Comparison of ENCODE assay signal across 25 mouse cellular contexts in genomic region chr11:110968901-110969300, GRCm38 (mm10). TPM values are rescaled to one million over a fixed set of nuclear protein-coding genes. Genes with fewer than 3 reads are reported as not detected.
"Had no signal": no experiment of that assay in that cellular context is flagged by ENCODE, and none has a peak within 500 bp of the region (broad histone marks: within the 10 kb centered on the region; RNA-seq: fewer than 3 reads in every experiment).

No protein-coding gene starts in this region.

- H3K4me1 ChIP-seq: heart, embryonic 13.5 days; heart, embryonic 15.5 days; hindbrain, embryonic 13.5 days; hindbrain, embryonic 15.5 days; limb, embryonic 13.5 days; limb, embryonic 15.5 days; liver, embryonic 12.5 days had no signal

- ATAC-seq: forebrain, postnatal 0 days; hindbrain, postnatal 0 days; intestine, embryonic 16.5 days; liver, embryonic 12.5 days had no signal

- H3K9ac ChIP-seq: forebrain, postnatal 0 days; heart, embryonic 13.5 days; heart, embryonic 15.5 days; hindbrain, embryonic 13.5 days; hindbrain, embryonic 15.5 days; limb, embryonic 13.5 days; limb, embryonic 15.5 days; liver, embryonic 12.5 days; liver, embryonic 14.5 days had no signal

- H3K27ac ChIP-seq: heart, adult 2 months; heart, embryonic 13.5 days; heart, embryonic 15.5 days; hindbrain, embryonic 13.5 days; hindbrain, embryonic 15.5 days; hindbrain, postnatal 0 days; limb, embryonic 13.5 days; limb, embryonic 15.5 days; liver, embryonic 12.5 days; liver, embryonic 14.5 days had no signal

- H3K27me3 ChIP-seq: heart, embryonic 13.5 days; heart, embryonic 15.5 days; hindbrain, embryonic 13.5 days; hindbrain, embryonic 15.5 days; limb, embryonic 13.5 days; limb, embryonic 15.5 days; liver, embryonic 12.5 days had no signal

- DNase-seq: forebrain, postnatal 0 days; gastrocnemius, postnatal 14 days; gastrocnemius, postnatal 36 days; heart, adult 11 months; heart, adult 2 months; heart, postnatal 14 days; heart, postnatal 36 days; kidney, adult 8-10 months; layer of hippocampus, adult 9-11 months; layer of hippocampus, postnatal 36 days; left cerebral cortex, postnatal 4 days; lung, adult 18-20 months had no signal

- H3K4me2 ChIP-seq: heart, embryonic 11.5 days; heart, embryonic 13.5 days; heart, embryonic 15.5 days; hindbrain, embryonic 13.5 days; hindbrain, embryonic 15.5 days; limb, embryonic 13.5 days; limb, embryonic 15.5 days; liver, embryonic 12.5 days had no signal

- H3K9me3 ChIP-seq: heart, embryonic 13.5 days; heart, embryonic 15.5 days; hindbrain, embryonic 13.5 days; hindbrain, embryonic 15.5 days; limb, embryonic 13.5 days; limb, embryonic 15.5 days; liver, embryonic 12.5 days had no signal

- H3K4me3 ChIP-seq: heart, adult 2 months; heart, embryonic 13.5 days; heart, embryonic 15.5 days; hindbrain, embryonic 13.5 days; hindbrain, embryonic 15.5 days; limb, embryonic 13.5 days; limb, embryonic 15.5 days; liver, embryonic 12.5 days had no signal

- H3K36me3 ChIP-seq: heart, embryonic 13.5 days; heart, embryonic 15.5 days; hindbrain, embryonic 13.5 days; hindbrain, embryonic 15.5 days; limb, embryonic 13.5 days; limb, embryonic 15.5 days; liver, embryonic 12.5 days had no signal

RNA-seq across cellular contexts. Expression of gene Kcnj16, which starts 1.1 kb away (rescaled TPM):
- polyA plus RNA-seq: heart, adult 2 months; heart, embryonic 13.5 days; heart, embryonic 15.5 days; heart, postnatal 0 days; hindbrain, embryonic 11.5 days; limb, embryonic 13.5 days; limb, embryonic 15.5 days; liver, embryonic 12.5 days had no signal
